Mouse (Mus musculus): ENCODE results near the gene Dpp4. TPM values are rescaled to one million over a fixed set of nuclear protein-coding genes. Genes with fewer than 3 reads are reported as not detected.

Gene Dpp4
- polyA plus RNA-seq, 1 experiment from 2014 or later = 0.82 TPM

DNA sequence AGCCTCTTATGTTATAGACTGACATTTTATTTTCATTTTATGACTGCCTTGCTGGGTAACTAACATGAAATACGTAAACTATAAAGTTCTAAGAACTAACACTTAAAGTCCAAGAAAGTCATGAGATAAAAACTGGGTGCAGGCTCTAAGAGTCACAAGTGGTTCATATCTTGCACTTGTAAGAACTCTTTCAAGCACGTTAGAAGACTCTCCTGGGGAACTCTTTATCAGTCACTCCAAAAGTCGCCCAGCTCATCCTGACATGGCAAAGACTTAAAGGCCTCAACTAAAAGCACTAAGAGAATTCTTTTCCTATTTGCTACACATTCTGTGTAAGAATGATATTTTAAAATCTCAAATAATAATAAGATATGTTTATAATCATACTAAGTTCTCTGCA, 92.5 kb downstream of the Dpp4 start:
- ATAC-seq (ENCODE audit: low FRiP score) (no peak), DNase-seq (ENCODE audit: low spot score) (no peak)
- no peak overlapping the region for H3K9ac ChIP-seq (ENCODE audit: low read depth, low read length)
- WGBS = 80% methylated on average over 3 of the region's 3 CpGs
- no peak overlapping the region for H3K27ac ChIP-seq (ENCODE audit: low read depth, low read length)
- no peak overlapping the region for H3K4me2 ChIP-seq (replicated peaks; ENCODE audit: low read depth, low read length)
- H3K36me3 ChIP-seq (ENCODE audit: control insufficient read depth, insufficient read depth, low read length) = no peaks in the 10 kb centered on the region
- H3K9me3 ChIP-seq (ENCODE audit: control insufficient read depth, low read length) = no peaks in the 10 kb centered on the region
- H3K27me3 ChIP-seq (ENCODE audit: control insufficient read depth, insufficient read depth, low read length) = no peaks in the 10 kb centered on the region
- H3K4me3 ChIP-seq (ENCODE audit: low read depth, low read length) = no peak overlapping the region
- no peaks in the 10 kb centered on the region for H3K4me1 ChIP-seq (replicated peaks; ENCODE audit: control insufficient read depth, insufficient read depth, low read length)

DNA sequence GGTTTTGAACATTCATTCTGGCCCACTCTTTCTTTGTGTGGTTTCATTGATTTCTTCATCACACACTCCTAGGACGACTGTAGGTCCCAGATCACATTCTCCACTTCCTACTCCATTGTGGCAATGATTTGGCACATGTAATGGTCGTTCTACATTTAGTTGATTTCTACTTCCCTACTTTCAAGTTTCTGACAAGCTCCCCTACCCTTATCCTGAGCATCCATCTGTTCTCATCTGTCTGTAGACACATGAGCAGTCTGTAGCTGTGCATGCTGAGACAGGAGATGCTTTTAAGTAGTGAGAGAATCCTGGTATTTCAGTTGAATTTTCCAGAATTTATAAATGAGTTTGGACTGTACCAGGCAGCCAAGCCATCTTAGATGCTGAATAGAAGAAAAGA, 95.1 kb downstream of the Dpp4 start:
- no peak for DNase-seq (ENCODE audit: low spot score)
- Histone ChIP-seq H3K4me2 (replicated peaks; ENCODE audit: low read depth, low read length) (no peak overlapping the region), H3K9ac (ENCODE audit: low read depth, low read length) (no peak overlapping the region), H3K36me3 (ENCODE audit: control insufficient read depth, insufficient read depth, low read length) (no peaks in the 10 kb centered on the region), H3K9me3 (ENCODE audit: control insufficient read depth, low read length) (no peaks in the 10 kb centered on the region), H3K4me3 (ENCODE audit: low read depth, low read length) (no peak overlapping the region), H3K27ac (ENCODE audit: low read depth, low read length) (no peak overlapping the region), H3K4me1 (replicated peaks; ENCODE audit: control insufficient read depth, insufficient read depth, low read length) (no peaks in the 10 kb centered on the region), H3K27me3 (ENCODE audit: control insufficient read depth, insufficient read depth, low read length) (no peaks in the 10 kb centered on the region)
- WGBS = 67% methylated on average over 2 of the region's 2 CpGs
- no peak for ATAC-seq (ENCODE audit: low FRiP score)

- WGBS = 90% methylated on average over 2 of the region's 2 CpGs
- Histone ChIP-seq H3K4me2 (replicated peaks; ENCODE audit: low read depth, low read length) (no peak overlapping the region), H3K36me3 (ENCODE audit: control insufficient read depth, insufficient read depth, low read length) (no peaks in the 10 kb centered on the region), H3K9ac (ENCODE audit: low read depth, low read length) (no peak overlapping the region), H3K4me1 (replicated peaks; ENCODE audit: control insufficient read depth, insufficient read depth, low read length) (no peaks in the 10 kb centered on the region), H3K27ac (ENCODE audit: low read depth, low read length) (no peak overlapping the region), H3K27me3 (ENCODE audit: control insufficient read depth, insufficient read depth, low read length) (no peaks in the 10 kb centered on the region), H3K4me3 (ENCODE audit: low read depth, low read length) (no peak overlapping the region), H3K9me3 (ENCODE audit: control insufficient read depth, low read length) (no peaks in the 10 kb centered on the region)
- ATAC-seq (ENCODE audit: low FRiP score) = no peak
- no peak for DNase-seq (ENCODE audit: low spot score)
Measured at GRCm38 (mm10) chr2:62307477-62307876, 104.6 kb downstream of the Dpp4 start.

- no peak overlapping the region for H3K4me3 ChIP-seq (ENCODE audit: low read depth, low read length)
- H3K4me1 ChIP-seq (replicated peaks; ENCODE audit: control insufficient read depth, insufficient read depth, low read length) = no peaks in the 10 kb centered on the region
- no peaks in the 10 kb centered on the region for H3K27me3 ChIP-seq (ENCODE audit: control insufficient read depth, insufficient read depth, low read length)
- H3K4me2 ChIP-seq (replicated peaks; ENCODE audit: low read depth, low read length) = no peak overlapping the region
- no peaks in the 10 kb centered on the region for H3K9me3 ChIP-seq (ENCODE audit: control insufficient read depth, low read length)
- 85% methylated on average over 5 of the region's 5 CpGs for WGBS
- H3K27ac ChIP-seq (ENCODE audit: low read depth, low read length) = no peak overlapping the region
- ATAC-seq (ENCODE audit: low FRiP score) (no peak), DNase-seq (ENCODE audit: low spot score) (no peak)
- H3K9ac ChIP-seq (ENCODE audit: low read depth, low read length) = no peak overlapping the region
- H3K36me3 ChIP-seq (ENCODE audit: control insufficient read depth, insufficient read depth, low read length) = no peaks in the 10 kb centered on the region
Measured at GRCm38 (mm10) chr2:62306978-62307377, 105.1 kb downstream of the Dpp4 start.

DNA sequence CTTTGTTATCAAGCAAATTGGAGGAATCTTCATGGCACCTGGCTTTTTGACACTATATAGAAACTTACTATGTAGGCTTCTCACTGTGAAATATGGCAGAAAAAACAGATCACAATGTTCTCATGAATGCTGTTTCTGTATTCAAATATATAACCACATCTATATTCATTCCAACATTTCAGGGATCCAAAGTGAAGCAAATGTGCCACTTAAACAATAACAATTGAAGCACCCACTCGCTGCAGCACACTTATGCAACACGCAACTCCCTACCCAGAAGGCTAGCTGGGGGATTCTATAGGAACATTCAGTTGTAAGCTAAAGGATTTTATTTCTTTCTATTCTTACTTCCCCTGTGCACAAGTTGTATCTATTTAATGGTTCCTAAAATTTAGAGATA, 110.3 kb downstream of the Dpp4 start:
- Histone ChIP-seq H3K27me3 (ENCODE audit: control insufficient read depth, insufficient read depth, low read length) (no peaks in the 10 kb centered on the region), H3K9ac (ENCODE audit: low read depth, low read length) (no peak overlapping the region), H3K27ac (ENCODE audit: low read depth, low read length) (no peak overlapping the region), H3K4me2 (replicated peaks; ENCODE audit: low read depth, low read length) (no peak overlapping the region), H3K4me1 (replicated peaks; ENCODE audit: control insufficient read depth, insufficient read depth, low read length) (no peaks in the 10 kb centered on the region), H3K4me3 (ENCODE audit: low read depth, low read length) (no peak overlapping the region), H3K9me3 (ENCODE audit: control insufficient read depth, low read length) (no peaks in the 10 kb centered on the region), H3K36me3 (ENCODE audit: control insufficient read depth, insufficient read depth, low read length) (no peaks in the 10 kb centered on the region)
- no peak for DNase-seq (ENCODE audit: low spot score)
- ATAC-seq (ENCODE audit: low FRiP score) = no peak
- 92% methylated on average over 2 of the region's 2 CpGs for WGBS

DNA sequence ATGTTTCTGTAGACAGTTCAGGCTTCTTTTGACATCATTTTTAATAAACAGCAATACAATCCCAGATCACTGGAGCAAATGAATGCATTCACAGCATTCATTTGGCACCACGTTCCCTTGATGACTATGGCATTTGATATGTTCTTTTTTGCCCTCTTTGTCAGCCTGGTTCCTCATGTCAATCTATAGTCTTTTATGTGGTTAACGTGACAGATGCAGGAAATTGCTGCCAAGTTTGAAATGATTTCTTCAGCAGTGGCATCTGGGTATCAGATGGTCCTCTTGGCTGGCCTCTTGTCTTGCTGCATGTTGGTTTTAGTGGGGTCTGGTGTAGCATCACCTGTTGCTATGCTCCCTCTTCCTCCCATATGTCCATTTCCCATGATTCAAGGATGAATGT, 118.2 kb downstream of the Dpp4 start:
- Histone ChIP-seq H3K36me3 (ENCODE audit: control insufficient read depth, insufficient read depth, low read length) (no peaks in the 10 kb centered on the region), H3K4me2 (replicated peaks; ENCODE audit: low read depth, low read length) (no peak overlapping the region), H3K27me3 (ENCODE audit: control insufficient read depth, insufficient read depth, low read length) (no peaks in the 10 kb centered on the region), H3K9me3 (ENCODE audit: control insufficient read depth, low read length) (no peaks in the 10 kb centered on the region), H3K27ac (ENCODE audit: low read depth, low read length) (no peak overlapping the region), H3K4me3 (ENCODE audit: low read depth, low read length) (no peak overlapping the region), H3K4me1 (replicated peaks; ENCODE audit: control insufficient read depth, insufficient read depth, low read length) (no peaks in the 10 kb centered on the region), H3K9ac (ENCODE audit: low read depth, low read length) (no peak overlapping the region)
- no peak for ATAC-seq (ENCODE audit: low FRiP score)
- no peak for DNase-seq (ENCODE audit: low spot score)
- 49% methylated on average over 2 of the region's 2 CpGs for WGBS

- Histone ChIP-seq H3K4me3 (ENCODE audit: low read depth, low read length) (no peak overlapping the region), H3K36me3 (ENCODE audit: control insufficient read depth, insufficient read depth, low read length) (no peaks in the 10 kb centered on the region), H3K9me3 (ENCODE audit: control insufficient read depth, low read length) (no peaks in the 10 kb centered on the region), H3K4me1 (replicated peaks; ENCODE audit: control insufficient read depth, insufficient read depth, low read length) (no peaks in the 10 kb centered on the region), H3K27me3 (ENCODE audit: control insufficient read depth, insufficient read depth, low read length) (no peaks in the 10 kb centered on the region), H3K4me2 (replicated peaks; ENCODE audit: low read depth, low read length) (no peak overlapping the region), H3K27ac (ENCODE audit: low read depth, low read length) (no peak overlapping the region), H3K9ac (ENCODE audit: low read depth, low read length) (no peak overlapping the region)
- DNase-seq (ENCODE audit: low spot score) (no peak), ATAC-seq (ENCODE audit: low FRiP score) (no peak)
- WGBS = 74% methylated on average over 4 of the region's 4 CpGs
Measured at GRCm38 (mm10) chr2:62287532-62287931, 124.5 kb downstream of the Dpp4 start.

- H3K27me3 ChIP-seq (ENCODE audit: control insufficient read depth, insufficient read depth, low read length) = no peaks in the 10 kb centered on the region
- no peak overlapping the region for H3K9ac ChIP-seq (ENCODE audit: low read depth, low read length)
- H3K36me3 ChIP-seq (ENCODE audit: control insufficient read depth, insufficient read depth, low read length) = no peaks in the 10 kb centered on the region
- H3K4me1 ChIP-seq (replicated peaks; ENCODE audit: control insufficient read depth, insufficient read depth, low read length) = no peaks in the 10 kb centered on the region
- no peak for ATAC-seq (ENCODE audit: low FRiP score)
- no peak overlapping the region for H3K27ac ChIP-seq (ENCODE audit: low read depth, low read length)
- H3K4me2 ChIP-seq (replicated peaks; ENCODE audit: low read depth, low read length) = no peak overlapping the region
- H3K4me3 ChIP-seq (ENCODE audit: low read depth, low read length) = no peak overlapping the region
- DNase-seq (ENCODE audit: low spot score) = peak; percentile 15
- WGBS = 3% methylated on average over 2 of the region's 2 CpGs
- no peaks in the 10 kb centered on the region for H3K9me3 ChIP-seq (ENCODE audit: control insufficient read depth, low read length)
Measured at GRCm38 (mm10) chr2:62285847-62286246, 126.2 kb downstream of the Dpp4 start.

GRCm38 (mm10) chr2:62285026-62285425, 127.0 kb downstream of the Dpp4 start:
- Histone ChIP-seq H3K36me3 (ENCODE audit: control insufficient read depth, insufficient read depth, low read length) (no peaks in the 10 kb centered on the region), H3K9ac (ENCODE audit: low read depth, low read length) (no peak overlapping the region), H3K4me3 (ENCODE audit: low read depth, low read length) (no peak overlapping the region), H3K4me2 (replicated peaks; ENCODE audit: low read depth, low read length) (no peak overlapping the region), H3K4me1 (replicated peaks; ENCODE audit: control insufficient read depth, insufficient read depth, low read length) (no peaks in the 10 kb centered on the region), H3K27me3 (ENCODE audit: control insufficient read depth, insufficient read depth, low read length) (no peaks in the 10 kb centered on the region), H3K27ac (ENCODE audit: low read depth, low read length) (no peak overlapping the region), H3K9me3 (ENCODE audit: control insufficient read depth, low read length) (no peaks in the 10 kb centered on the region)
- 95% methylated on average over 2 of the region's 2 CpGs for WGBS
- no peak for DNase-seq (ENCODE audit: low spot score)
- ATAC-seq (ENCODE audit: low FRiP score) = no peak
